Mouse (Mus musculus) cerebellum, adult 2 months (tissue): Measurements from ENCODE around the gene Hist1h2bn.

Source experiments
- CTCF ChIP-seq: fragments of 200-500 bp; IDR thresholded peaks from 2 replicates; pipeline ENCODE4 v1.5.1; 2011; ENCODE audit warnings: low read depth, mild to moderate bottlenecking, control low read depth, low read length, moderate library complexity, borderline replicate concordance; ENCODE audit not compliant: insufficient read depth
- POLR2A ChIP-seq: fragments of 200-500 bp; IDR thresholded peaks from 2 replicates; pipeline ENCODE4 v1.6.1; 2011; ENCODE audit warnings: low read length, control low read depth, borderline replicate concordance; ENCODE audit not compliant: insufficient read depth

GRCm38 (mm10) chr13:21790601-21791283 lies 36.8 kb downstream of the Hist1h2bn start:
- TF ChIP-seq CTCF (no peak), POLR2A (no peak)
